Mouse (Mus musculus) liver, embryonic 14.5 days (tissue): ENCODE measurements around the gene Efcab10.

Experiments
- CTCF ChIP-seq: IDR thresholded peaks from 2 replicates; pipeline ENCODE4 v1.5.1; 2016; ENCODE audit warnings: antibody characterized with exemption, low read depth, control low read depth
- EP300 ChIP-seq: IDR thresholded peaks from 2 replicates; pipeline ENCODE4 v1.6.1; 2016; ENCODE audit warnings: antibody characterized with exemption, low read depth

DNA sequence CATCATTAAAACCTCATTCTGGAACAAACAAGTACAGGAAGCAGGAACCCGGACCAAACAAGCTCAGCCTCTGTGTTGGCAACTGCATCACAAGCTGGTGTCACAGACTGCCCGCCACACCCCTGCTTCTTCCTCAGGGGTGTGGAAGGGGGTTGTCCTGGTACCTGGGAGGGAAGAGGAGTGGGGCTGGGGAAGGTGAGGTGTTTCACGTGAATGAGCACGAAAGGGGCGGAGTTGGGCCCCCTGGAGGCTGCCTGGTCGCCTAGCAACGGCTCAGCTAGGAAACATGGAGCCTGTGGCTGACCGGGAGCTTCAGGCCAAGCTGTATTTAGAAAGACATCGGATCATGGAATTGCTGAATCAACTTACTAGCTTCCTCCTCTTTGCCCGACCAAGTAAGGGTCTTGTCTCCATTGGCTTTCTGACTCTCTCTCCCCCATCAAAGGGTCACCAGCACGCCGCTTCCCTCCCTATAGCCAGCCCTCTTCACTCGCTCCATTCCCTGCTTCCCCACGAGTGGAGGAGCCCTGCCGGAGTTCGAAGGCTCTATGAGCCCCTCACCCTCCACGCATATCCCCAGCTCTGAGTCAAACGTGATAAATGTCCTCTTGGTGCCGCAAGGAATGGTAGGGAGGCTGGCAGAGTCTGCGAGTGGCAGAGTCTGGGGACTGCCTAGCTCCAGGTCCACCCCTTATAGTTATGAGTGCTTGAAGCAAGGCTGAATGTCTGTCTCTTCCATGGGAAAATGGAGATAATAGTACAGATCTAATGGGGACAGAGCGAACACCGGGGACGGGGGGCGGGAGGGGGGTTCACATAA, at the start of gene Efcab10:
- TF ChIP-seq CTCF (no peak), EP300 (no peak)
